Mouse (Mus musculus) midbrain, embryonic 10.5 days (tissue): ENCODE measurements around the gene Kcnq1. TPM values are rescaled to one million over a fixed set of nuclear protein-coding genes. Genes with fewer than 3 reads are reported as not detected.

Experiments
- DNase-seq: peaks from one replicate; pipeline ENCODE4 v3.0.0-alpha.2; 2017; ENCODE audit warnings: low spot score
- H3K27ac ChIP-seq: fragments of 300-500 bp; sonication (generic); replicated peaks from 2 replicates; pipeline ENCODE4 v1.5.1; 2016; ENCODE audit warnings: mild to moderate bottlenecking
- H3K27me3 ChIP-seq: fragments of 300-500 bp; sonication (generic); 2 replicates; pipeline ENCODE4 v1.6.1; 2016; ENCODE audit warnings: low read depth, mild to moderate bottlenecking; ENCODE audit not compliant: poor library complexity, severe bottlenecking
- H3K36me3 ChIP-seq: fragments of 300-500 bp; sonication (generic); 2 replicates; pipeline ENCODE4 v1.6.1; 2016; ENCODE audit warnings: mild to moderate bottlenecking, moderate library complexity
- H3K4me1 ChIP-seq: fragments of 300-500 bp; sonication (generic); 2 replicates; pipeline ENCODE4 v1.6.1; 2016
- H3K4me3 ChIP-seq: fragments of 300-500 bp; sonication (generic); 2 replicates; pipeline ENCODE4 v1.5.1; 2016; ENCODE audit warnings: mild to moderate bottlenecking, moderate library complexity
- H3K9me3 ChIP-seq: fragments of 300-500 bp; sonication (generic); replicated peaks from 2 replicates; pipeline ENCODE4 v1.6.1; 2016; ENCODE audit warnings: mild to moderate bottlenecking
- WGBS: fragments of 180-500 bp; shearing (Covaris S2); methylation state at CpG from one replicate; pipeline ENCODE4 v1.1.7; 2016; 5-methylcytosine and 5-hydroxymethylcytosine counted together
- polyA plus RNA-seq: library from polyadenylated mRNA; unstranded; fragments of >200 nt; fragmentation: Nextera tagmentation; extraction: Ambion mirVana; gene quantifications from 2 replicates; pipeline ENCODE4 v1.2.1, GENCODE M21; 2016

Kcnq1 gene
- polyA plus RNA-seq, 1 experiment from 2014 or later = 0.69 TPM

DNA sequence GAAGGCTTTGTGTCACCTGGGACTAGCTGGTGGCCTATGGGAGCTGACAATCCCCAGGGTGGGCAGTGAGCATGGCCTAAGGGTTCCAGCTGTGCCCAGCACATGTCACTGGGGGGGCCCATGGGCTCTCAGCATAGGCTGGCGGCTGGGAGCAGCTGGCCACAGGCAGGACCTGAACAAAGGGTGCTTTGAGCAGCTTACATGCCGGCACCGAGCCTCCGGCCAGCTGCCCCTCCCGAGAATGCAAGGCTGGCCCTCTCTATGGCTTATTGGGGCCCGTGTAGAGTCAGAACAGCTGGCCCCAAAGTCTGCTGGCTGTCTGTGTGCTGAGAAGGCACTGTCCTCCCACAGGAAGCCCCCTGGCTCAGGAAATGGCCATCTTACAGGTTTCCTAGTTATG, 68.5 kb downstream of the Kcnq1 start:
- peaks cover 31% of the 10 kb centered on the region for H3K4me1 ChIP-seq
- H3K4me3 ChIP-seq = no peak overlapping the region
- H3K36me3 ChIP-seq = no peaks in the 10 kb centered on the region
- peak overlapping the region; percentile 77 for H3K27ac ChIP-seq
- DNase-seq = peak; percentile 33
- H3K9me3 ChIP-seq = no peaks in the 10 kb centered on the region
- no peaks in the 10 kb centered on the region for H3K27me3 ChIP-seq
- 55% methylated on average over 6 of the region's 6 CpGs for WGBS

DNA sequence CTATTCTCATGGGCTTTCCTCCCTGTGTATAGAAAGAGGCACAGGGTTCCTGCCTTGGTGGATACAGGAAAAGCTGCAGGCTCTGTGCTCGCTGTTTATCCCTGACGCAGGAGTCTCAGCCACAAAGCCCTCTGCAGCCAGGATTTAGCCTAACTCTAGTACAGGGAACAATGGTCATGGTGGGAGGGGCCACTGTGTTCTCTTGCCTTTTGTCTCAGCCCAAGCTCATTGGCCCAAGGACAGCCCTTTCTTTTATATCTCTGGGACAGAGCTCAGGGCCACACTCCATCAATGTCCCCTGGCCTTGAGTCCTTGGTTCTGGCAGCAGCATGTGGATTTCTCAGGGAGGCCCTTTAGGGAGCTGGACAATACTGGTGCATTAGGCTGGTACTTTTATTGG, 72.7 kb downstream of the Kcnq1 start:
- peak; percentile 34 for DNase-seq
- Histone ChIP-seq H3K4me3 (no peak overlapping the region), H3K27me3 (no peaks in the 10 kb centered on the region), H3K9me3 (no peaks in the 10 kb centered on the region), H3K4me1 (peaks cover 25% of the 10 kb centered on the region), H3K36me3 (no peaks in the 10 kb centered on the region), H3K27ac (peak overlapping the region; percentile 68)
- 35% methylated on average over 2 of the region's 2 CpGs for WGBS

DNA sequence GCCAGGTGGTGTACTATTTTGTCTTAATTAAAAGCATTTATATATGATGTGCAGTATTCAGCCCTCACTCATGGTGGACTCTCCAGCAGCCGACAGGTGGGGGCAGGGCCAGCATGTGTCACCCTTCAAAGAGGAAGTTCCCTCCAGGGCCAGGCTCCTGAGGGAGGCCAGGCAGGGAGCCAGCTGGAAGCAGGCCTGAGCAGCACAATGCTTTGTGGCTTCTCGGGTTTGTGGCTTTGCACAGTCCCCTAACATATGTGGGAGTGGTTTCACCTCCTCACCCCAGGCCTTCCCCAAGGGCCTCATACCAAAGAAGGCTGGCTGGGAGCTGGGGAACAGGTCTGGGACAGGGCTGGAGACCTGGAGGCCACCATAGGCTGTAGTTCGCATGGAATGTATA, 74.6 kb downstream of the Kcnq1 start:
- no peak for DNase-seq
- 64% methylated on average over 3 of the region's 3 CpGs for WGBS
- no peaks in the 10 kb centered on the region for H3K36me3 ChIP-seq

DNA sequence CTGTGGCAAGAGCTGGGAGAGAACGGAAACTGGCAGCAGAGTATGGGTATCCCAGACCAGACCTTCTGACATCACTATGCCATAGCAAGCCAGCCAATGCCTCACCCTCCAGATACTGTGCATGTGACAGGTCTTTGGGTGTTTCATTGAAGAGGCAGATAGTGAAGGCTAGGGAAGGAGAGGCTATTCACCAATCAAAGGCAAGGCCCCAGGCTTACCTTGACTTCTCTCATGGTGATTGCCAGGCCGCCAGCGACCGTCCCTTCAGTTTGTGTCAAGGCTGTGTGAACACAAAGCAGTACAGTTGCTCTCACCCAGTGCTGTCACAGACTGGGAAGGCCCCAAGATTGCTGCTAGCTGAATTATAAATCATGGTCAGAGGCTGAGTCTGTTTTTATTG, 75.1 kb downstream of the Kcnq1 start:
- no peak for DNase-seq
- Histone ChIP-seq H3K36me3 (no peaks in the 10 kb centered on the region), H3K4me1 (peaks cover 17% of the 10 kb centered on the region), H3K27me3 (no peaks in the 10 kb centered on the region; the same call in 1 of the 2 replicates), H3K4me3 (no peak overlapping the region), H3K27ac (no peak overlapping the region), H3K9me3 (no peaks in the 10 kb centered on the region)
- 95% methylated on average over 4 of the region's 4 CpGs for WGBS

More for the DNA sequence above, 74.6 kb downstream of the Kcnq1 start:
- H3K27me3 ChIP-seq = no peaks in the 10 kb centered on the region
- no peak overlapping the region for H3K27ac ChIP-seq
- no peaks in the 10 kb centered on the region for H3K9me3 ChIP-seq
- H3K4me1 ChIP-seq = peaks cover 16% of the 10 kb centered on the region
- no peak overlapping the region for H3K4me3 ChIP-seq

DNA sequence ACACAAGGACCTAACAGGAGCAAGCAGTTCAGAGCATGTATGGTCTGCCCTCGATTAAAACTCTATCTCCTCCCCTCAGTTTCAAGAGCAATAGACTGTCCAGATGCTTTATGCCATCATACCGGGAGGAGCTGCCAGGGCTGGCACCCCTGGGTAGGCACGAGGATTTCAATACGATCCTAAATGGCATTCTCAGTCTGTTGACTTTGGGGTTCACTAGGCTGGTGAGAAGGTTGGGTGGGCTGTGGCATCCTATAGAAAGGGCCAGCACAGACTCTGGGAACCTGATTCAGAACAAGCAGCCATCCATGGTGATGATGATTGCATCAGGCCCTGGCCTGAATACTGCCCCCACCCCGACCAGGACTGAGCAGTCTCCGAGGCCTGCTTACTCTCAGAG, 79.3 kb downstream of the Kcnq1 start:
- Histone ChIP-seq H3K4me3 (no peak overlapping the region), H3K4me1 (peaks cover 4% of the 10 kb centered on the region), H3K9me3 (no peaks in the 10 kb centered on the region), H3K36me3 (no peaks in the 10 kb centered on the region), H3K27ac (no peak overlapping the region), H3K27me3 (no peaks in the 10 kb centered on the region; the same call in 1 of the 2 replicates)
- no peak for DNase-seq
- WGBS = 79% methylated on average over 6 of the region's 6 CpGs

DNA sequence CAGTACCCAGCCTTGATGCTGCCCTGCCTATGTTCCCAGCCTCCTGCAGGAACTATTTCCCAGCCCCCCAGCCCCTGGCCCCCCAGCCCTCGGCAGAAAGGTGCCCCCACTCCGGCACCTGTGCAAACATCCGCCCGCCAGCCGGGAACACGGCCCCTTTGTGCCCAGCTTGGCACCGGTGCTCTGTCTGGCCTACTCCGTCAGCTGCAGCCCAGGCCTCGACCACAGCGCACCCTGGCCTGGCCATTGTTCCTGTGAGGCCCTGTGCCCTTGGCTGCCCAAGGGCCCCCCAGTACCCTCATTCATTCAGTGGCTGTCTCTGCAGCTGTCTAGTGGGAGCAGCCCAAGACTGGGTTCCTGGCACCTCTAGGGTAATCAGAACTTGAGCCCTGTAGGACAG, 80.2 kb downstream of the Kcnq1 start:
- peak overlapping the region; percentile 59; the same call in 1 of the 2 replicates for H3K27ac ChIP-seq
- no peak for DNase-seq
- no peak overlapping the region for H3K4me3 ChIP-seq
- peaks cover 7% of the 10 kb centered on the region for H3K4me1 ChIP-seq
- 92% methylated on average over 10 of the region's 10 CpGs for WGBS
- H3K36me3 ChIP-seq = no peaks in the 10 kb centered on the region
- H3K27me3 ChIP-seq = no peaks in the 10 kb centered on the region; the same call in 1 of the 2 replicates
- H3K9me3 ChIP-seq = no peaks in the 10 kb centered on the region

DNA sequence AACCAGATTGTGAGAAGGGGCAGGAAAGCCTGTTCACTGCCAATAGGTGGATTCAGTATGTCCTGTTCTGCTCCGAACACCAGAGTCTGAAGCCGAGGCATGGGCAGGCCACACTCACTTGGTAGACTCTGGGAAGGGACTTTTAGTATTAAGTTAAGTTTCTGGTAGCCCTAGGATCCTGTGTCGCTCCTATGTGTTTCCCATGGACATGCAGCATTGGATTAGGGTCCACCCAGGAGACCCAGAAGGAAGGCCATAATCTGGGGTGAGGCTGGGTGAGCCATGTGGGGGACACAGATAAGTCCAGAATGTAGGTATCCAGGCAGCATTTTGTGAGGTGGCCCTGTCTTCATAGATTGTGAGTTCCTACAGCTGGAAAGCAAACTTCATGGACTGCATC, 81.0 kb downstream of the Kcnq1 start:
- Histone ChIP-seq H3K36me3 (no peaks in the 10 kb centered on the region), H3K4me3 (no peak overlapping the region), H3K27me3 (no peaks in the 10 kb centered on the region; the same call in 1 of the 2 replicates), H3K9me3 (no peaks in the 10 kb centered on the region), H3K27ac (no peak overlapping the region), H3K4me1 (peaks cover 7% of the 10 kb centered on the region)
- 85% methylated on average over 3 of the region's 3 CpGs for WGBS
- no peak for DNase-seq

DNA sequence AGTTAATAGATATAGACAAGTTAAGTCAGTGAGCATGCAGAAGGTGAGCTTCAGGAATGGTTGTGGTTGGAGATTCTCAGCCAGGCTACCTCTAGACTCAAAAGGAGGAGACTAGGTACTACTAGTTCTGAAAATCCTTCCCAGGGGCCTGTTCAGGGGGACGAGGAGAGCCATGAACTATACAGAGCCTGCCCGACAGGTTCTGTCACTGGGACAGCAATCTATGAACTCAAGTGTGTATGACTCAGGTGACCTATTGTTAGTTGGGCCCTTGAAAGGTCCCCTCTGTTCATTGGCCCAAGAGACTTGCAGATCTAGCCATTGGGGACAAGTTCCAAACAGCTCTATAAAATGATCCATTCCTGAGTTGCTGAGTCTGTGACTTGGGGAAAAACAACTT, 82.4 kb downstream of the Kcnq1 start:
- Histone ChIP-seq H3K4me1 (peaks cover 7% of the 10 kb centered on the region), H3K27ac (no peak overlapping the region), H3K9me3 (no peaks in the 10 kb centered on the region), H3K36me3 (no peaks in the 10 kb centered on the region), H3K27me3 (no peaks in the 10 kb centered on the region; the same call in 1 of the 2 replicates), H3K4me3 (no peak overlapping the region)
- no peak for DNase-seq
- WGBS = 81% methylated on average over 2 of the region's 2 CpGs

DNA sequence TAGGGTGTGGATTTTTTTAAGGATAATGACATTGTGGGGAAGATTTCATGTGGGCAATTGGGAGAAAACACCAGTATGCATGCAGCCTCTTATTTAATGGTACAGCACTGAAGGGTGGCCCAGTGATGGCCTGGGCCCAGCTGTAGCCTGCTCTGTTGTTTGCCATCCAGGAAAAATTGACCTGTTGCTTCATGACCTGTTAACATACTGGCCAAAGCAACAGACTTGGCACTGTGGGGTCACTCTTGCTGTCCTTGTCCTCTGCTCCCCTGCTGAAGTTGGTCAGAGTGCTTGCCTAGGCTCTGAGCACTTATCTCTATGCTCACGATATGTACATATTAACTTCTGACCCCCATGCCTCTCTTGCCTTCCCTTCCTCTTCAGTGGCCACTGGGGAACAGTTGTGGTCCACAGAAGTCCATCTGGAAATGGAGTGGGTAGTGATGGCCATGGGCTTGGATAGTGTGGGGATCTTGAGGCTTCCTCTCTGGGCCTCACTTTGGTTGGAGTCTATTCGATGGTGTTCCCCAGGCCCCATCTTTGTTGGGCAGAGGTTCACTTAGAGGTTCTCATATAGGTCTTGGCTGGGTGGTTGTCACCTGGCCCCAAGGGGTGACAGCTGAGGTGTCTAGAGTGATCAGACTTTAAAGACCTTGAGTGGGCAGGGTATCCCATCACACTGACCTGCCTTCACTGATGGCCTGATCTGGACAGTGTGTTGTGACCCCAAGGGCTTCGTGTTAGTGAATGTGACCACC, 84.0 kb downstream of the Kcnq1 start:
- H3K4me1 ChIP-seq = peaks cover 7% of the 10 kb centered on the region
- H3K27me3 ChIP-seq = no peaks in the 10 kb centered on the region; the same call in 1 of the 2 replicates
- peak; percentile 9 for DNase-seq
- H3K27ac ChIP-seq = 0 out of 2 replicates have a peak overlapping the region, but pooled peaks have one; percentile 43
- H3K36me3 ChIP-seq = no peaks in the 10 kb centered on the region
- WGBS = 84% methylated on average over 3 of the region's 3 CpGs
- H3K9me3 ChIP-seq = no peaks in the 10 kb centered on the region
- no peak overlapping the region for H3K4me3 ChIP-seq

DNA sequence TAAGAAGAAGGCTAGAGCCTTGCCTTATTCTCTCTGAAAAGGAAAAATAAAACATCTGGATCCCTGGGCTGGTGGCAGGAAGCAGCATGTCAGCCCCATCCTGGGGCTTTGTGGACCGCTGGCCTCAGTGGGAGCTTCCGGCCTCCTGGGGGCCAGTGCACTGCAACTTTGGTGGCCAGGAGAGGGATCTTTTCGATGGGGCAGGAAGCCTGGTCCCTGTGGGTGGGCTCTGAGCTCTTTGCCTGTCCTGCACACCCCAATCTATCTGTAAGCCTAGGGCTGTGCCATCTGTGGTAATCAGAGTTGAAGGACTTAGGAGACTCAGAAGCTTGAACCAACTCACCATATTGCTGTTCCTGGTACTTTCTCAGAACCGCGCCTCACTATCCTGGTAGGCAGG, 84.7 kb downstream of the Kcnq1 start:
- no peaks in the 10 kb centered on the region for H3K9me3 ChIP-seq
- WGBS = 73% methylated on average over 5 of the region's 5 CpGs
- H3K27ac ChIP-seq = 0 out of 2 replicates have a peak overlapping the region, but pooled peaks have one; percentile 43
- DNase-seq = peak; percentile 10
- no peaks in the 10 kb centered on the region; the same call in 1 of the 2 replicates for H3K27me3 ChIP-seq
- H3K4me1 ChIP-seq = peaks cover 7% of the 10 kb centered on the region
- no peak overlapping the region for H3K4me3 ChIP-seq
- H3K36me3 ChIP-seq = no peaks in the 10 kb centered on the region

DNA sequence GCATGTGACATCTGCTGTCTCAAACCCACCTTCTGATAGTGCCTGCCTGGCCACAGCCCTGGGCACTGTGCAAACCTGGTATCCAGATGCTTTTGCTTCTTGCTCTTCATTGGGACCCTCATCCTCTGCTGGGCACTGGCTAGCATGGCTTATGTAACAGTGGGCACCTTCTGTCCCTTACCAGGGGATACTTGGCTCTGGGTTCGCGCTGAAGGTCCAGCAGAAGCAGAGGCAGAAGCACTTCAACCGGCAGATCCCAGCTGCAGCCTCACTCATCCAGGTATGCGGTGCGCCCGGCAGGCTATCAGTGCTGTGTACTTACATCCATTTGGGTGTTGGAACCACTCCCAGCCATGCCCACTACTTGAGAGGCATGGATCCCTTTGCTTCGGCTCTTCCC, 86.2 kb downstream of the Kcnq1 start:
- H3K4me3 ChIP-seq = no peak overlapping the region
- no peaks in the 10 kb centered on the region for H3K9me3 ChIP-seq
- 0 out of 2 replicates have a peak, but pooled peaks cover 5% of the 10 kb centered on the region for H3K27me3 ChIP-seq
- WGBS = 98% methylated on average over 7 of the region's 7 CpGs
- peak; percentile 6 for DNase-seq
- H3K4me1 ChIP-seq = peaks cover 3% of the 10 kb centered on the region; the same call in 1 of the 2 replicates
- no peaks in the 10 kb centered on the region for H3K36me3 ChIP-seq
- H3K27ac ChIP-seq = no peak overlapping the region

DNA sequence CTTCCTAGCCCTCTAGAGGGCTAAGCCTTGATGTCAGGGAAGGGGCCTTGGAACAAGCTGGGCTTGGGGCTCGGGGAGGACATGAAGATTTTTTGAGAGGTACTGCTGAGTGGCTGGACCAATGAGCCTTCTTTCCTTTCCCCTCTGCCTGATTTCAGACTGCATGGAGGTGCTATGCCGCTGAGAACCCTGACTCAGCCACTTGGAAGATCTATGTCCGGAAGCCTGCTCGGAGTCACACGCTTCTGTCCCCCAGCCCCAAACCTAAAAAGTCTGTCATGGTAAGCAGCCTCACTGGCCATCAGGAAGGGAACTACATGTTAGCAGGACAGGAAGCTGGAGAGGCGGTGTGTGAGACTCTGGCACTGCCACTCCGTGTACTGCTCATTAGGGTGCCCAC, 87.9 kb downstream of the Kcnq1 start:
- H3K4me3 ChIP-seq = no peak overlapping the region
- H3K36me3 ChIP-seq = no peaks in the 10 kb centered on the region
- WGBS = 85% methylated on average over 7 of the region's 7 CpGs
- peak; percentile 7 for DNase-seq
- peaks cover 13% of the 10 kb centered on the region for H3K4me1 ChIP-seq
- 0 out of 2 replicates have a peak, but pooled peaks cover 5% of the 10 kb centered on the region for H3K27me3 ChIP-seq
- H3K27ac ChIP-seq = no peak overlapping the region
- no peaks in the 10 kb centered on the region for H3K9me3 ChIP-seq

DNA sequence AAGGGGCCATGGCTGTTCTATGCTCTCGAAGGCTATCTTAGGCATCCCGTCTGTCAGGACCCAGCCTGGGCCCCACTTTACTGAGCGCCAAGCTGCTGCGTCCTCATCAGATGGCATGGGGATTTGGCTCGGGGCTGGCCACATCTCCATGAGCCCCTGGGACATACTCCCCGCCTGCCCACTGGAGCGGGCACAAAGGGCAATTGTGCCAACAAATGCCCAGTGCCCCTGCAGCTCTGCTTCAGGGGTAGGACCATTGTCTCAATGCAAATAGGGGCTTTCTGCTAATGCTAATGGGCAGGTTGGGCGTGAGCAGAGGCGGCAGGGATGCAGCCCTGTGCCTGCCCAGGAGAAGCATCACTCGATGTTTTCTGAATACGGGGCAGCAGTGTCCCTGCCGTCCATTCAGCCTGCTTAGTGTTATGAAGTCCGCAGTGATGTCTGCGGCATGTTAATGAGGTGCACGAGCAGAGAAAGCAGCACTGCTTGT, 91.8 kb downstream of the Kcnq1 start:
- H3K36me3 ChIP-seq = no peaks in the 10 kb centered on the region
- H3K27me3 ChIP-seq = 0 out of 2 replicates have a peak, but pooled peaks cover 5% of the 10 kb centered on the region
- no peaks in the 10 kb centered on the region for H3K9me3 ChIP-seq
- 53% methylated on average over 15 of the region's 15 CpGs for WGBS
- peaks cover 10% of the 10 kb centered on the region for H3K4me1 ChIP-seq
- peak overlapping the region; percentile 47; the same call in 1 of the 2 replicates for H3K27ac ChIP-seq
- H3K4me3 ChIP-seq = peak overlapping the region; percentile 29
- peak; percentile 13 for DNase-seq
